Mouse (Mus musculus): Measurements from ENCODE around the gene Bcl2l11. TPM values are rescaled to one million over a fixed set of nuclear protein-coding genes. Genes with fewer than 3 reads are reported as not detected.

Bcl2l11 gene
- total RNA-seq, 2 experiments from 2014 or later, result 13.4 to 14.4 TPM

GRCm38 (mm10) chr2:128104815-128105214 lies 21.0 kb upstream of the Bcl2l11 start:
- no peak for ATAC-seq (replicated peaks; ENCODE audit: poor library complexity, severe bottlenecking)

- no peak for ATAC-seq (replicated peaks; ENCODE audit: poor library complexity, severe bottlenecking)
Observed at GRCm38 (mm10) chr2:128105651-128106050, 20.2 kb upstream of the Bcl2l11 start.

DNA sequence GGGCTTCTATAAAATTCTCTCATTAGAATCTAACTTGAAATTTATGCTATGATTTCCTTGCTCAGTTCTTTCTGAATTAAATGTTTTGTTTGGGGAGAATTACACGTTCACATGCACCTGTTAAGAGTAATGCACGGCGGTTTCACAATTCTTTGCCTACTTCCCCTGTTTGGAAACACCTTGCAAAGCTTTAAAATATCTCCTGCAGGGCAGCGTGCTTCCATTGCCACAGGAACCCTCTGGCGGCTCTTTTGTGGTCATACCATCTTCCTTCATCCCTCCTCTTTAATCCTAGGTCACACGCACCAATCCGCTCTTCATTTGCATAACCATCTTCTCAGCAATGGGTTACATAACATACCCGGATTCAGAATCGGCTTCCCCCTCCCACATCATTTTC lies 14.3 kb upstream of the Bcl2l11 start:
- peak; percentile 93 for ATAC-seq (replicated peaks; ENCODE audit: poor library complexity, severe bottlenecking)

GRCm38 (mm10) chr2:128114621-128115020 lies 11.2 kb upstream of the Bcl2l11 start:
- no peak for ATAC-seq (replicated peaks; ENCODE audit: poor library complexity, severe bottlenecking)

- ATAC-seq (replicated peaks; ENCODE audit: poor library complexity, severe bottlenecking), result no peak
Observed at GRCm38 (mm10) chr2:128115579-128115978, 10.3 kb upstream of the Bcl2l11 start.

DNA sequence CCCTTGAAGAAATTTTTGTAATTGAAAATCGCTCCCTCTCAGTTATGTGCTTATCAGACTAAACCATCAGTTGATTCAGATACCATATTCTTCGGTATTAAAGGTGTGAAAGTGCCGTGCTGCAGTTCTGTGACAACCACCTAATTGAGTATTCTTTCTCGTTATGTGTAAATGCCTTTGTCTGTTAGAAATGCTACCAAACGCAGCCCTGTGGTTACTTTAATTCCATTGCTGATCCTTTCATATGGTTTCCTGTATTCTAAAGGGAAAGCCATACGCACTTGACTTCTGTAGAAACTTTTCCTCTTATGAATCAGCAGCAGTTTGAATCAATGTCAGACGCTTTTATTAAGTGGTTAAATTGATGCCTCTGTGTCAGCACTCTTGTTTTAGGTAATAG lies 8.2 kb upstream of the Bcl2l11 start:
- ATAC-seq (replicated peaks; ENCODE audit: poor library complexity, severe bottlenecking), result no peak

GRCm38 (mm10) chr2:128118971-128119370 lies 6.9 kb upstream of the Bcl2l11 start:
- no peak for ATAC-seq (replicated peaks; ENCODE audit: poor library complexity, severe bottlenecking)

DNA sequence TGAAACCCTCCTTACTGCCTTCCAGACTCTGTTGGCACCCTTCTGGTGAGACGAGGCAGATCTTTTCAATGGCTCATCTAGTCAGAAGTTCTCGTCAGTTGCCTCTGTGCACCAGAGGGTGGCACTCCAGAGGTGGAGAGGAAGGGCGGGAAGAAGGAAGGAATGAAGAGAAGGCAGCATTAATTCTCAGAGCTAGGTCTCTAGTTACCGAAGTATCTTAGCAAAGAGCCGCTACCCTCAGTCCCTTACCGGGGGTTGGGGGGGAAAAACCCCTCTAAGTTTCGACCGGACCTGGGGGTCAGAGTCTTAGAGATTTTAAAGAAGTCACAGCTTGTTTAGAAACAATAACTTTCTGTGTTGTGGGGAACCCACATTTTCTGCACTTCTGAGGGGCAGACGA lies 3.3 kb upstream of the Bcl2l11 start:
- ATAC-seq (replicated peaks; ENCODE audit: poor library complexity, severe bottlenecking), result 0 out of 2 replicates have a peak, but pooled peaks have one; percentile 7

GRCm38 (mm10) chr2:128122891-128123771 lies 2.7 kb upstream of the Bcl2l11 start:
- no peak for ATAC-seq (replicated peaks; ENCODE audit: poor library complexity, severe bottlenecking)

- ATAC-seq (replicated peaks; ENCODE audit: poor library complexity, severe bottlenecking), result no peak
Observed at GRCm38 (mm10) chr2:128123921-128124683, 1.7 kb upstream of the Bcl2l11 start.

- ATAC-seq (replicated peaks; ENCODE audit: poor library complexity, severe bottlenecking), result no peak
Observed at GRCm38 (mm10) chr2:128124693-128125092, 1.1 kb upstream of the Bcl2l11 start.

GRCm38 (mm10) chr2:128126591-128127051 lies 783 bp downstream of the Bcl2l11 start:
- no peak for ATAC-seq (replicated peaks; ENCODE audit: poor library complexity, severe bottlenecking)

DNA sequence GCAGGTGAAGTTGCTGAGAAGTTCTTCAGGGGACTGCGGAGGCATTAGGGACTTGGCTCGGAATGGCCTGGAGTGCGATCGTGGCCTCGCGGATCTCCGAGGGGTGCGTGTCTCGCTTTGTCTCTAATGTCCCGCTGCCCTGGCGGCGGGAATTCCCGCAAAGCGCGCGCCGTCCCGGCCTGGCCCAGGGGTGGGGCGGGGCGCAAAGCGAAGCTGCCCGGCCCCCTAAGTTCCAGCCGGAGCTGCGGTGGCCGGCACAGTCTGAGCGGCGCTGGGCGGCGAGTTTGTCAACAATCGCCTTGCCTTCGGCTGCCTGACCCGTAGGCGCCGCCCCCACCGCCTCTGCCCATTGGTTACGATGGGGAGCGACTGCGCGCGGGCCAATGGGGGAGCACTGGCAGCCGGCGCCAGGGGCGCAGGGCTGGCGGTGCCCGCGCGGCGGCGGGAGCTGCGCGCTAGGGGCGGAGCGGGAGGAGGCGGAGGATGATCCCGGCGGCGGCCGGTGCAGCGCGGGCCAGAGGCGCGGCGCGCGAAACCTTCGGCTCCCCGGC lies 1.4 kb downstream of the Bcl2l11 start:
- peak; percentile 65 for ATAC-seq (replicated peaks; ENCODE audit: poor library complexity, severe bottlenecking)

DNA sequence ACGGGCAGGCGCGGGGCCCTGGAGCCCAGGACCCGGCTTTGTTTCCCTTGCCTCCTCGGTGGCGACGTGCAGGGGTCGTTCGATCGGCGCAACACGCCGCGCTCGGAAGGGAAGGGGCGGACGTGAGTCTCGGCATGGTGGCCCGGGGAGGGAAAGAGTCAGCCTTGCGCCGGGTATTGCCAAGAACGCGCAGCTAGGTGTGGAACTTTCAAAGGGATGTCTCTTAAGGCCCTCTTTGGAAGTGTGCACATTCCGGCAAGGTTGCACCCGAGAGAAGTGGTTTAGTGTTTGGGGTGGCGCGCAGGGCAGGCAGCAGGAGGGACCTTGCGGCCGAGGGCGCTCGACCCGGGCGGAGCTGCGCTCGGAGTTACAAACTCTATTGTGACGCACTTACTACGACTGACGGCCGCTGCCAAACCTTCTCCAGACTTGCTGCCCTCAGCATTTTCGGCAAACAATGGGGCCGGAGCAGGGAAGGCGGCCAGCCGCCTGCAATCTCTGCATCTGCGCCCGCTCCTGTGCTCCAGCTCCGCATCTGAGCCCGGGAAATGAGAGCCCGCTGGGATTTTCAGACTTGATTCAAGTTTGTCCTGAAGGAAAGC lies 2.0 kb downstream of the Bcl2l11 start:
- peak; percentile 21 for ATAC-seq (replicated peaks; ENCODE audit: poor library complexity, severe bottlenecking)

GRCm38 (mm10) chr2:128128532-128128931 lies 2.7 kb downstream of the Bcl2l11 start:
- ATAC-seq (replicated peaks; ENCODE audit: poor library complexity, severe bottlenecking), result no peak

DNA sequence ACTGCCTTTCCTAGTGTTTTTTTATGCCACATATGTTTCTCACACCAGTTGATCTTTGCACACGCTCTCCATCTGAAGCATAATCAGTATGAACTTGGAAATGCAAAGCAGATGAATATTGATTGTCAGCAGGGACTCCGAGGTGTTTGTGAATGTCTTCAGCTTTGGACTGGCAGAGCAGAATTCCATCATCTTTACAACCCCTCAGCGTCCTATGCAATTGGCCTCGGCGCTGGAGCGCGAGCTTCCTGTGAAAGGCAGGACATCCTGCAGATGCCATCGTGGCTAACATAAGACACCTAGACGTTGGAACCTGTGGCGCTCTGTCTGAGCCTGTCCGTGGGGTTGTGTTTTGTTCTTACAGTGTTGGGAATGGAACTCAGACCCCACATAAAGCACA lies 5.7 kb downstream of the Bcl2l11 start:
- ATAC-seq (replicated peaks; ENCODE audit: poor library complexity, severe bottlenecking), result no peak

- ATAC-seq (replicated peaks; ENCODE audit: poor library complexity, severe bottlenecking), result no peak
Observed at GRCm38 (mm10) chr2:128132635-128133034, 6.8 kb downstream of the Bcl2l11 start.

GRCm38 (mm10) chr2:128133865-128134264 lies 8.0 kb downstream of the Bcl2l11 start:
- no peak for ATAC-seq (replicated peaks; ENCODE audit: poor library complexity, severe bottlenecking)

- no peak for ATAC-seq (replicated peaks; ENCODE audit: poor library complexity, severe bottlenecking)
Observed at GRCm38 (mm10) chr2:128134474-128134873, 8.6 kb downstream of the Bcl2l11 start.

DNA sequence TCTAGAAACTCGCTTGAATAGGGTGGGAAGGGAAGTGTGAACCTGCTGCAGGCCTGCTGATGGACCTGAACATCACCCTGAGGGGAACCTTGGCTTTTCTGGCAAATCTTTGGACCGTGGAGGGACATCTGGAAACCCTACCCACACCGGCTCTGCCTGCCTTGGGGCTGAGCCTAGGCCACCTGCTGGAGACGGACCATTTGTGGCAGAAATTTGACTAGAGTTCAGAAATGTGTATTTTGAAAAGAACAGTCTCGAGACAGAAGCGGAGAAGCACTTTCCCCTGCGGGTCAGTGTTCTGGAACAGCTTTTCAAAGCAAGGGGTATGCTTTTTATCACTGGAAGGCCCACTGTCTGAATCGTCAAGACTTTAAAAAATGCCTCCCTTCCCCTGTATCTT lies 9.1 kb downstream of the Bcl2l11 start:
- no peak for ATAC-seq (replicated peaks; ENCODE audit: poor library complexity, severe bottlenecking)
